Mouse (Mus musculus): ENCODE measurements around the gene Klhl36.
"Not testable (repeated sequence)": the region's sequence is repeated elsewhere in the genome, so short reads cannot be mapped to it uniquely, and the experiment has no call there.

Gene Klhl36

DNA sequence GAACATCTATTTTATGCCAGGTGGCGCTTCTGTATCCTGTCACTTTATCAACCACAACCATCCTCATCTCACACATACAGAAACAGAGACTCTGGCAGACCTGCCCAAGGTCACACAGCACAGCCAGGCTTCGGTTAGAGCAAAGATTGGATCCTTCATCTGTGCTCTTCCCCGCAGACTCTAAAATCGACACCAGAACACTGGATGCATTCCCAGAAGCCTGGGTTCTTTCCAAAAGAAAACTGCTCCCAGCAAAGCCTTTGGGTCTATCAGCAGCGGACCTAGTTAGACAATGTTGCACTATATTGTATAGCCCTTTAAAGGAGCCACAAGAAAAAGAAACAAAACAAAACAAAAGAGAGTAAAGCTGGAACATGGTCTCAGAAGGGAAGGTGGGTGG, 26.8 kb upstream of the Klhl36 start:
- DNase-seq (ENCODE audit: low spot score) = no peak

DNA sequence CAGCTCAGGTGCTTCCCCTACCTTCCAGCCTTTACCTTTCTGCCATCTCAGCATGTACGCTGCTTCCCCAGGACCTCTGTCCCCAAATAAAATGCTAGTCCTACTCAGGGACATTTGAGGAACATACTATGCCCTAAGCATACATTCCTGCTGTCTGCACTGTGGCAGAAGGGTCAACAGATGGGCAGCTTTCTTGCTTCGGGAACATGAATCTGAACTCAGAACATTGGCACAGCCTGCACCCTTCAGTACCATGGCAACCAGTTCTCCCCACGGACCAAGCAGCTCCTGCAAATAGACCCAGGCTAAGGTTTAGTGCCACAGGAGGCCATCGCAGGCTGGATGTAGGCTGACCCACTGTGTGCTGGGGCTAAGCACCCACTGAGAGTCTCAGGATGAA, 25.2 kb upstream of the Klhl36 start:
- no peak for DNase-seq (ENCODE audit: low spot score)

- DNase-seq (ENCODE audit: low spot score) = no peak
Observed at GRCm38 (mm10) chr8:119837553-119838071, 24.5 kb upstream of the Klhl36 start.

DNA sequence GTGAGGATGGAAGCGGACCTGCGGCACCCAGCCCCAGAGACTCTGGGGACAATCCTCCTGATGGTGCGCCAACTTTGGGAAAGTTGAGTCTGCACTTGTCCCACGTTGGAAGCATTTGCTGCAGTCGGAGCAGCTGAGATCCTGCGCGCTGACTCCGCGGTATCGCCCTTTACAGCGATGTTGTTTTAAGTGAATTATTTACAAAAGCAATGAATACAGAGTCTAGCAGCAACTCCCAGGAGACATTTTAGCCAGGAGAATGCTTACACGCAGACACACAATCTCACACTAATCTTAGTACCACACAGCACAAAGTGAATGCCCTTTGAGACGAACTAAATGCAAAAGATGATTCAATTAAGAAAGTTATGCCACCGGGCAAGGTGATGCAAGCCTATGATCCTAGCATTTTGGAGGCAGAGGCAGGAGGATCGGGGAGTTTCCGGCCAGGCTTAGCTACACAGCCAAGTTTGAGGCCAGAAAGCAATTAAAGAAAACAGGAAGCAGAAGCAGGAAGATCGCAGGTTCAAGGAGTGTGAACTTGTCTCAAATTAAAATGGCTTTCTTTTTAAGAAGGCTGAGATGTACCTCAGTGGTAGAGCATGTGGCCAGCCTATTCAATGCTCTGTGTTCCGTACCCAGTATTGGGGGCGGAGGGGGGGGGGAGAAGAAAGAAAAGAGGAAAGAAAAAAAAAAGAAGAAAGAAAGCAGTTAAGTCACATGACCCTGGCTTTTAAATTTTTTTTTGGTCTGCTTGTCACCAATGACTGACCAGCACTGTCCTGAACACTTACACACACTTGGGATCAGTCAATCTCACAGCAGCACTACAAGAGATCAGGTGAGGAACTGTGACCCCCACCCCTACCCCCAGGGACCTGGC, 23.7 kb upstream of the Klhl36 start:
- DNase-seq (ENCODE audit: low spot score) = no peak

DNA sequence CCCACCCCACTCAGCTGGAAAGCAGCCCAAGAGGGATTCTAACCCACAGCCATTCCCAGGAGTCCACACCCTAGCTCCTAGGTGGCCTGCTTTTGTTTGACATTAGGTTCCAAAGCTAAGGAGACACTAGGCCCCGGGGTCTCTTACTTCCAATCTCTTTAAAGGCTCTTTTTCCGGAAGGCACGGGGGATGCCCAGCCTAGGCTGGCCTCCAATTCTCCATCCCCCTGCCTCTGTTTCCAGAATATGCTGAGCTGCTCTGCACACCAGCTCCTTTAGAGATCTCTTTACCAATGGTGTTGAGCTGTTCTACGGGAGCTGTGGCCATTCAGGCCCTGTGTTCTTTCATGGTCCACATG, 23.1 kb upstream of the Klhl36 start:
- DNase-seq (ENCODE audit: low spot score) = no peak

DNA sequence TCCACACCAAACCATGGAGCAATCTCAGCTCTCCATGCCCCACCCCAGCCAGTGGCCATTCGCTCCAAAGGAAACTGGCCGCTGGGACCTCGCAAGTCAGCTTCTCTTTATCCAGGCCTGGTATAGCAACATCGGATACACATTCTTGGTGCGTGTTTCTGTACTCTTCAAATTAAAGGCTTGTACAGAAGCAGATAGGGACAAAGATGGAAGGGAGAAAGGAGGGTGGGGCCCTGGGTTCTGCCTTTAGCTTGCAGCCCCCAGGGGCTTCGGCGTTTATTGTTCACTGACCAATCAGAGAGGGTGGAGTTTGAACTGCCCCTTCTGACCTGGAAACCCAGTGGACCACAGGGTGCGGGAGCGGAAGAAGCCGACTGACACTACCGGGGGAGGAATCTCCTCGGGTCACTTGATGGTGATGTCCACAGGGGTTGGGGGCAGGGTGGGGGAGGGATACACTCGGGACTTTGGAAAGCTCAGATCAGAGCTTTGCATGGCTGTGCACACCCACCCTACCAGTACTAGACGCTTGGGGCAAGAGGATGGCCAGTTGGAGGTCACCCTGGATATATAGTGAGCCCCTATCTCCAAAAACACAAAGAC, 22.5 kb upstream of the Klhl36 start:
- DNase-seq (ENCODE audit: low spot score) = no peak

DNA sequence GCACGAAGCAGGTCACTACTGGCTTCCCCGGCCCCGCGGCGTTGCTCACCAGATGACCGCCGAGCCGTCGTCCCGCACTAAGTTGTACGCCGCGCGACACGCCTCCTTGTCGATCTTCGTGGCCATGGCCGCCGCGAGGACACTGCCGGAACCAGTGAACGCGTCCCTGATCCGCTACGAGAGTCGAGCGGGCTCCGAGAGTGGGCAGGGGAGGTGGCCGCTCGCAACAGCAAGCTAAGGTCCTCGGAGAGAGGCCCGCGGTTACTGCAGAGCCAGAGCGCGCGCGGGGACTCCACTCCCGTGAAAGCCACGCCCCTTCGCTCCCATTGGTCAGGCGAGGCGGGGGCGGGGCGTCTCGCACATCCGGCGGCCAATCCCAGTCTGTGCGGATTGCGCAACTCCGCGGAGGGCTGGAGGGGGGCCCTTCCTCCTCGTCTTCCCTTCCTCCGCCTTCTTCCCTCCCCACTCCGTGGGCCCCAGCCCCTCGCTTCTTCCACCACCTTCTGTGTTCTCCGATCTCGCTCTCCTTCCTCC, 21.7 kb upstream of the Klhl36 start, which contains the start of gene Cotl1:
Cotl1 (minus strand) TSS at position 270 of the 534 bp plus-strand sequence.
- DNase-seq (ENCODE audit: low spot score) = peak; percentile 97

GRCm38 (mm10) chr8:119840905-119841411, 21.1 kb upstream of the Klhl36 start:
- no peak for DNase-seq (ENCODE audit: low spot score)

DNA sequence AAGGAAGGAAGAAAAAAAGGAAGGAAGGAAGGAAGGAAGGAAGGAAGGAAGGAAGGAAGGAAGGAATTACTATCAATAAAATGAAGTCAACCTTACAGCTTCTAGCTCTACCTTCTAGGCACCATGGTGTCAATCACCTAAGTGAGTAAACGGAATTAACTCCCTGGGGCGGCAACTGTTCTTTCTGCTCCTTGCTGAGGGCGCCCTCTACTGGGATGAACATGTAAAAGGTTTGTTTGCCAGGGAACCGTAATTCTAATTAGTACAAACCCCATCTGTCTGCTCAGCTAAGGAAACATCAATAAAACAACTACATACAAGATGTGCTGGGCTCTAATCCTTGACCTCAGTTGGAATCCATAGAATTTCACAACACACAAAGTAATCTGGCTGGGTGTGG, 18.6 kb upstream of the Klhl36 start:
- DNase-seq (ENCODE audit: low spot score) = peak; percentile 87

DNA sequence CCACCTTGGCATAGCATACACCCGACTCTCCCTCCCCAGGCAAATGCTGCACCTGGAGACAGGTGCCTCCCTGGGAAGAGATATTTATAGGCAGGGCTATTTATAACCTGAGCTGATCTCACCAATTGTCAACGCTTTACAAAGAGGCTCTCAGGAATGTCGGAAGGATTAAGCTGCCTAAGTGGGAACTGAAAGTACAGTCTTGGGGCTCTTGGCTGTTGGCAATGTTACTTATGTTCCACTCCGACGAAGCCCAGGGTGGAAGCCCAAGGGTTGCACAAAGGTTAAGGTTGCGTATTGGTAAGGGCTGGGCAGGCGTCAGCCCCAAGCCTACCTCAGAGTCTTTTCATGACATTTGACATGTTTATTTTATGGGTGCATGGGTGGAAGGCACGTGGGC, 17.5 kb upstream of the Klhl36 start:
- peak; percentile 64 for DNase-seq (ENCODE audit: low spot score)

- not testable (repeated sequence) for DNase-seq (ENCODE audit: low spot score)
Observed at GRCm38 (mm10) chr8:119845741-119846140, 16.3 kb upstream of the Klhl36 start.

DNA sequence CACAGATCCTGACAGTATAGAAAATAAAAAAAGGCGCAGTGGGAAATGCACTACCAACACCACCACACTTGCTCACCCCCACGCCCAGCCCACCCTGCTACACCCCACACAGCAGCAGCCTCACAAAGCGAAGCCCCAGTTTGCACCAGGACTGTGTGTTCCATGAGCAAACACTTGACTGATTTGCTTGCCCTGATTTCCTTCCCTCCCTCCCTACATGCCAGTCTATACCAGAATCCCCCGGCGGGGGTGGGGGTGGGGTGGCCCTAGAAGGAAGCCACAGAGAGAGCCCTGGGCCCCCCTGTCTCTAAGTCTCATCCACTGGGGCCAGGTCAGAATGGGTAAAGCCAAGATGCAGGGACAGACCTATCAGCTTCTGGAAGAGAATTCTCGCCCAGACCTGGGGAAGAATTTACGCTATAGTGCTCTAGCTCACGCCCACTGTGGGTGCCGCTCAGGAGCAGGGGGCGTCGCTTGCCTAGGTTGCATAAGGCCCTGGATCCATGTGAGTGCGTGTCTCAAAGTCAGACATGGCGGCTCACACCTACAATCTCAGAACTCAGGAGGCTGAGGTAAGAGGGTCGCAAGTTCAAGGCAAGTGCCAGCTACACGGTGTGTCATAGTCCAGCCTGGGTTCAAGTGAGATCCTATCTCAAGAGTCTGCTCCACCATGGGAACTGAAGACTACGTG, 14.7 kb upstream of the Klhl36 start:
- no peak for DNase-seq (ENCODE audit: low spot score)

- no peak for DNase-seq (ENCODE audit: low spot score)
Observed at GRCm38 (mm10) chr8:119853521-119853920, 8.5 kb upstream of the Klhl36 start.

DNA sequence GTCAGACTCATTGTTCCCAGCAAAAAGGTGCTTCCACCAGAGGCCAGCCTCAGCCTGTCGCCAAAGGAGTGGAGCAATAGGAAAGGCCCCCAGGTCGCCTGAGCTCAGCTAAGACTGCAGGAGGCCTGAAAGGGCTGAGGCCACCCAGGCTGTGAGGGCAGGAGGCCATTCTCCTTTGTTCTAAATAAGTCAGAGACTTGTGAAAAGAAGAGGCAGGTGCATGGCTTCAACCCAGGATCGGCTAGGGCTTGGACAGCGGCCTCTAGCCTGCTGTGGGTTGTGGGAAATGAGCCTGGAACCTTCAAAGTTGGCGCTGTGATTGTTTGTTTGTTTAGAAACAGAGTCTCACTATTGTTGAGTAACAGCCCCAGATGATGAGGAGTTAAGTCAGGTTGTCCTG, 8.0 kb upstream of the Klhl36 start:
- DNase-seq (ENCODE audit: low spot score) = no peak

DNA sequence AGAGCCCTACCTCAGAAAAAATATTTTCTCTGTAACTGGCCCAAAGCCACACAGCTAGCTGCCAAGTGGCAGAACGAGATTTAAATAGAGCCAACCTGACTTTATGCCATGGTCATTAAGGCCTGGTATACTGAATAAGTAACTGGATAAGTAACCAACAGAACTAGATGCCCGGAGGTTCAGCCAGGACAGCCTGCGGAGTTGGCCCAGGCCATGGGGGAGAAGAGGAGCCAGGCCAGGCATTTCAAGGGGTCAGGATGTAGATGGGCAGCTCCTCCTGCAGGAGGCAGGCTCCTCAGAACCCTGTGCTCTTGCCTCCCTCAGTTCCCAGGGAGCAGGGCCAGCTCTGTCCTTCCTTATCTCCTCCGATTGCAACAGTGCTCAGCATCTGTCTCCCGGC, 6.4 kb upstream of the Klhl36 start:
- DNase-seq (ENCODE audit: low spot score) = no peak

DNA sequence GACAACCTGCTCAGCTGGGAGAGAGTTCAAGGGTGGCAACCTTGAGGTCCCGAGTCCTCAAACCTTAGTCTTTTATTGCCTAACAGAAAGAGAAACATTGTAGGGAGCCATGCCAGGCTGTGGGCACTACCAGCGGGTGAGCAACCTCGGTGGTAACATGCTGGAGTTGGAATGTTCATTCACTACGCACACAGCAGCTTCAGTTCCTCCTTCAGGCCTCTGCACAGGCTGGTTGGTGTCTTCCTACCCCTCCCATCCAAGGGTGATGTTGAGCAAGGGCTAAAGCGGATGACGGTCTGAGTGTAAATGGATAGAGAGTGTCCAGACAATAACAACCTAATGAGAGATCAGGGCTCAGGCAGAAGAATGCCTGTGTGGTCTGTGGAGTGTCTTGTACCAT, 4.3 kb upstream of the Klhl36 start:
- peak; percentile 26 for DNase-seq (ENCODE audit: low spot score)

- DNase-seq (ENCODE audit: low spot score) = no peak
Observed at GRCm38 (mm10) chr8:119862390-119862734, 296 bp downstream of the Klhl36 start.

GRCm38 (mm10) chr8:119862749-119863148, 683 bp downstream of the Klhl36 start:
- no peak for DNase-seq (ENCODE audit: low spot score)

DNA sequence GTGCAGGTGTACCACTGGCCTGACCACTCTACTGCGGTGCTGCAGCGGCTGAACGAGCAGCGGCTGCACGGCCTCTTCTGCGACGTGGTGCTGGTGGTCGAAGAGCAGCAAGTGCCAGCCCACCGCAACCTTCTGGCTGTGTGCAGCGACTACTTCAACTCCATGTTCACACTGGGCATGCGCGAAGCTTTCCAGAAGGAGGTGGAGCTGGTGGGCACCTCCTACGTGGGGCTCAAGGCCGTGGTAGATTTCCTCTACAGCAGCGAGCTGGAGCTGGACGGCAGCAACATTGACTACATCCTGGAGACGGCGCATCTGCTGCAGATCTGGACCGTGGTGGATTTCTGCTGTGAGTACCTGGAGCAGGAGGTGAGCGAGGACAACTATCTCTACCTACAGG, 7.5 kb downstream of the Klhl36 start:
- DNase-seq (ENCODE audit: low spot score) = no peak

DNA sequence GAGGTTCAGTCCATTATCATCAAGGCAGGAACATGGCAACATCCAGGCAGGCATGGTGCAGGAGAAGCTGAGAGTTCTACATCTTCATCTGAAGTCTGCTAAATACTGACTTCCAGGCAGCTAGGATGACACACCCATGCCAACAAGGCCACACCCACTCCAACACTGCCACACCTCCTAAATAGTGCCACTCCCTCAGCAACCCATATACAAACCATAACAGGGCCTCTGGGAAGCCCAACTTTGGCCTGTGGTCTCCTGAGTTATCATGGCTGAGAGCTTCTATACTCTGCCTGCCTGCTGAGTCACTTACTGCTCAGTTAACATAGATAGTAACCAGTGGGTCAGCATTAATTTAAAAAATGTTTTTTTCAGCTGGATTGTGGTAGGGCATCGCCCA, 11.1 kb downstream of the Klhl36 start:
- no peak for DNase-seq (ENCODE audit: low spot score)

GRCm38 (mm10) chr8:119881301-119881700, 19.2 kb downstream of the Klhl36 start:
- peak; percentile 56 for DNase-seq (ENCODE audit: low spot score)

DNA sequence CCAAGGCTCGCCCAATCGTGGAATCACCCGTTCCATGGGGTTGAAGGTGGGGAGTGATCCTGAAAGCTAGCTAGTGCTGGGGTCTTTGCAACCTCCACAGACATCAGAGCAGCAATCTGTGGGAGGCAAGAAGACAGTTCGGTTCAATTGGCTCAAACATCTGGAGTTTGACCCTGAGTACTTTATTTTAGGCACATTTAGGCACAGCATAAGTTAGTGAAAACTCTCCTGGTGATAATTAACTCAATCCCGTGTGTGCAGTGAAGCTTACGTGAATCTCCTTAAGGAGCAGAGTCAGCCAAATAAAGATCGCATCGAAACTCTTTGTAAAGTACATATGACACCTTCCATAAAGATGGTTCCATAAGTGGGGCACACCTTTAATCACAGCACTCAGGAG, 19.9 kb downstream of the Klhl36 start:
- no peak for DNase-seq (ENCODE audit: low spot score)
